Mouse (Mus musculus) forebrain, embryonic 11.5 days (tissue): ENCODE data around the gene Amn. TPM values are rescaled to one million over a fixed set of nuclear protein-coding genes. Genes with fewer than 3 reads are reported as not detected.

ENCODE experiments used
- ATAC-seq: fragments of 200-750 bp; cut with Nextera tagmentation; replicated peaks from 2 replicates; pipeline ENCODE4 v1.8.0; 2017; ENCODE audit warnings: moderate TSS enrichment; ENCODE audit not compliant: low FRiP score
- DNase-seq: peaks from one replicate; pipeline ENCODE4 v3.0.0-alpha.2; 2017; ENCODE audit warnings: low spot score
- H3K27ac ChIP-seq: fragments of 300-500 bp; sonication (generic); 2 replicates; pipeline ENCODE4 v1.5.1; 2014; ENCODE audit warnings: low read depth, low read length
- H3K27me3 ChIP-seq: fragments of 300-500 bp; sonication (generic); 2 replicates; pipeline ENCODE4 v1.6.1; 2014; ENCODE audit warnings: mild to moderate bottlenecking, low read length, mixed read lengths; ENCODE audit not compliant: control insufficient read depth, insufficient read depth
- H3K36me3 ChIP-seq: fragments of 300-500 bp; sonication (generic); 2 replicates; pipeline ENCODE4 v1.6.1; 2014; ENCODE audit warnings: mild to moderate bottlenecking, low read length, moderate library complexity, mixed read lengths; ENCODE audit not compliant: control insufficient read depth, insufficient read depth
- H3K4me1 ChIP-seq: fragments of 300-500 bp; sonication (generic); replicated peaks from 2 replicates; pipeline ENCODE4 v1.6.1; 2014; ENCODE audit warnings: low read length, mixed read lengths; ENCODE audit not compliant: control insufficient read depth, insufficient read depth
- H3K4me2 ChIP-seq: fragments of 300-500 bp; sonication (generic); 2 replicates; pipeline ENCODE4 v1.6.1; 2014; ENCODE audit warnings: low read depth, mild to moderate bottlenecking, low read length, moderate library complexity, mixed read lengths; ENCODE audit not compliant: severe bottlenecking
- H3K4me3 ChIP-seq: fragments of 300-500 bp; sonication (generic); 2 replicates; pipeline ENCODE4 v1.5.1; 2014; ENCODE audit warnings: low read depth, low read length
- H3K9ac ChIP-seq: fragments of 300-500 bp; sonication (generic); 2 replicates; pipeline ENCODE4 v1.6.1; 2014; ENCODE audit warnings: low read length
- H3K9me3 ChIP-seq: fragments of 300-500 bp; sonication (generic); 2 replicates; pipeline ENCODE4 v1.6.1; 2016; ENCODE audit warnings: low read length, mixed read lengths; ENCODE audit not compliant: control insufficient read depth
- WGBS: fragments of 180-500 bp; shearing (Covaris S2); extraction: QIAGEN DNeasy Blood & Tissue Kit; methylation state at CpG from one replicate; pipeline ENCODE4 v1.1.7; 2014; 5-methylcytosine and 5-hydroxymethylcytosine counted together
- polyA plus RNA-seq: library from polyadenylated mRNA; unstranded; fragments of >200 nt; fragmentation: Nextera tagmentation; extraction: Ambion mirVana; gene quantifications from 2 replicates; pipeline ENCODE4 v1.2.1, GENCODE M21; 2014

Amn gene
- polyA plus RNA-seq, result 0.45 TPM in 1 of 2 replicates, not detected in the other

- ATAC-seq, result no peak
- Histone ChIP-seq H3K27ac (no peak within 1 kb of the TSS), H3K4me3 (no peak within 1 kb of the TSS), H3K4me2 (no peak within 1 kb of the TSS), H3K9ac (no peak within 1 kb of the TSS), H3K4me1 (peaks cover 16% of the 10 kb centered on the region), H3K36me3 (no peaks in the 10 kb centered on the region; the same call in 1 of the 2 replicates), H3K27me3 (peaks cover 62% of the 10 kb centered on the region), H3K9me3 (no peaks in the 10 kb centered on the region)
- DNase-seq, result no peak
- 43% methylated on average over 25 of the region's 25 CpGs for WGBS
Observed at GRCm38 (mm10) chr12:111270629-111271277, at the start of gene Amn. Amn (plus strand) TSS chr12:111271095.

GRCm38 (mm10) chr12:111225197-111225780, 45.6 kb upstream of the Amn start:
- Histone ChIP-seq H3K9ac (no peak overlapping the region), H3K4me1 (no peaks in the 10 kb centered on the region), H3K4me2 (no peak overlapping the region), H3K27ac (no peak overlapping the region), H3K9me3 (no peaks in the 10 kb centered on the region; the same call in 1 of the 2 replicates), H3K36me3 (peaks cover 9% of the 10 kb centered on the region; the same call in 1 of the 2 replicates), H3K27me3 (no peaks in the 10 kb centered on the region), H3K4me3 (no peak overlapping the region)
- 83% methylated on average over 10 of the region's 10 CpGs for WGBS
- no peak for DNase-seq
- ATAC-seq, result no peak

GRCm38 (mm10) chr12:111227410-111227809, 43.5 kb upstream of the Amn start:
- 89% methylated on average over 4 of the region's 4 CpGs for WGBS
- H3K4me1 ChIP-seq, result no peaks in the 10 kb centered on the region
- H3K9me3 ChIP-seq, result no peaks in the 10 kb centered on the region
- H3K27ac ChIP-seq, result no peak overlapping the region
- H3K4me3 ChIP-seq, result no peak overlapping the region
- ATAC-seq (no peak), DNase-seq (no peak)
- no peaks in the 10 kb centered on the region for H3K27me3 ChIP-seq
- H3K9ac ChIP-seq, result no peak overlapping the region
- H3K36me3 ChIP-seq, result peaks cover 1% of the 10 kb centered on the region; the same call in 1 of the 2 replicates
- H3K4me2 ChIP-seq, result no peak overlapping the region

- Histone ChIP-seq H3K4me3 (no peak overlapping the region), H3K4me2 (no peak overlapping the region), H3K27ac (no peak overlapping the region), H3K9me3 (no peaks in the 10 kb centered on the region), H3K36me3 (no peaks in the 10 kb centered on the region), H3K4me1 (no peaks in the 10 kb centered on the region), H3K9ac (no peak overlapping the region), H3K27me3 (no peaks in the 10 kb centered on the region)
- no peak for DNase-seq
- no peak for ATAC-seq
- WGBS, result 95% methylated on average over 5 of the region's 5 CpGs
Observed at GRCm38 (mm10) chr12:111228488-111228887, 42.4 kb upstream of the Amn start.

GRCm38 (mm10) chr12:111230793-111231192, 40.1 kb upstream of the Amn start:
- 95% methylated on average over 2 of the region's 2 CpGs for WGBS
- Histone ChIP-seq H3K27me3 (no peaks in the 10 kb centered on the region), H3K9me3 (no peaks in the 10 kb centered on the region), H3K27ac (no peak overlapping the region), H3K9ac (no peak overlapping the region), H3K4me3 (no peak overlapping the region), H3K4me2 (no peak overlapping the region), H3K4me1 (no peaks in the 10 kb centered on the region), H3K36me3 (no peaks in the 10 kb centered on the region)
- ATAC-seq (no peak), DNase-seq (no peak)

GRCm38 (mm10) chr12:111233798-111234197, 37.1 kb upstream of the Amn start:
- Histone ChIP-seq H3K4me2 (no peak overlapping the region), H3K9ac (no peak overlapping the region), H3K27ac (no peak overlapping the region), H3K4me1 (no peaks in the 10 kb centered on the region; the same call in 1 of the 2 replicates), H3K27me3 (no peaks in the 10 kb centered on the region), H3K36me3 (no peaks in the 10 kb centered on the region; the same call in 1 of the 2 replicates), H3K9me3 (no peaks in the 10 kb centered on the region), H3K4me3 (no peak overlapping the region)
- DNase-seq (no peak), ATAC-seq (no peak)
- 96% methylated on average over 4 of the region's 4 CpGs for WGBS

GRCm38 (mm10) chr12:111234383-111234782, 36.5 kb upstream of the Amn start:
- no peak for DNase-seq
- H3K4me1 ChIP-seq, result no peaks in the 10 kb centered on the region; the same call in 1 of the 2 replicates
- no peaks in the 10 kb centered on the region; the same call in 1 of the 2 replicates for H3K36me3 ChIP-seq
- no peak overlapping the region for H3K4me2 ChIP-seq
- H3K27me3 ChIP-seq, result no peaks in the 10 kb centered on the region
- 83% methylated on average over 9 of the region's 9 CpGs for WGBS
- no peaks in the 10 kb centered on the region for H3K9me3 ChIP-seq
- no peak overlapping the region for H3K9ac ChIP-seq
- H3K4me3 ChIP-seq, result no peak overlapping the region
- ATAC-seq, result no peak
- no peak overlapping the region for H3K27ac ChIP-seq

- no peaks in the 10 kb centered on the region for H3K27me3 ChIP-seq
- no peak overlapping the region for H3K4me3 ChIP-seq
- WGBS, result 87% methylated on average over 6 of the region's 6 CpGs
- DNase-seq (no peak), ATAC-seq (no peak)
- H3K9ac ChIP-seq, result no peak overlapping the region
- H3K9me3 ChIP-seq, result no peaks in the 10 kb centered on the region
- H3K36me3 ChIP-seq, result no peaks in the 10 kb centered on the region; the same call in 1 of the 2 replicates
- H3K4me2 ChIP-seq, result no peak overlapping the region
- H3K27ac ChIP-seq, result no peak overlapping the region
- no peaks in the 10 kb centered on the region; the same call in 1 of the 2 replicates for H3K4me1 ChIP-seq
Observed at GRCm38 (mm10) chr12:111235631-111236030, 35.3 kb upstream of the Amn start.
